Mouse (Mus musculus) heart, adult 2 months (tissue): ENCODE measurements at regions not wholly inside any gene's neighbourhood (a gene's known extent, or its start where the extent isn't known, plus 50 kb on each side); places are given as distances from the start of the nearest gene placed in this dataset.
"Not testable (repeated sequence)": the region's sequence is repeated elsewhere in the genome, so short reads cannot be mapped to it uniquely, and the experiment has no call there.

Source experiments
- DNase-seq, 2 experiments: peaks; one replicate each; pipeline ENCODE4 v3.0.0; 2021
- H3K27ac ChIP-seq: fragments of 200-600 bp; 2 replicates; pipeline ENCODE4 v1.8.1; 2022
- H3K27me3 ChIP-seq: fragments of 200-500 bp; 2 replicates; pipeline ENCODE4 v1.6.1; 2012; ENCODE audit warnings: mild to moderate bottlenecking, low read length, inconsistent platforms, mixed read lengths; ENCODE audit not compliant: control insufficient read depth, insufficient read depth
- H3K36me3 ChIP-seq: fragments of 200-500 bp; 2 replicates; pipeline ENCODE4 v1.6.1; 2012; ENCODE audit warnings: low read length, inconsistent platforms; ENCODE audit not compliant: control insufficient read depth, insufficient read depth
- H3K4me1 ChIP-seq: fragments of 200-500 bp; 2 replicates; pipeline ENCODE4 v1.6.1; 2011; ENCODE audit warnings: low read length; ENCODE audit not compliant: control insufficient read depth, insufficient read depth
- H3K4me3 ChIP-seq: fragments of 200-600 bp; 2 replicates; pipeline ENCODE4 v1.8.1; 2022
- H3K79me2 ChIP-seq: fragments of 200-500 bp; replicated peaks from 2 replicates; pipeline ENCODE4 v1.6.1; 2012; ENCODE audit warnings: mild to moderate bottlenecking, inconsistent platforms, low read length, moderate library complexity, mixed read lengths; ENCODE audit not compliant: control insufficient read depth, insufficient read depth
- H3K9ac ChIP-seq: fragments of 200-500 bp; 2 replicates; pipeline ENCODE4 v1.6.1; 2012; ENCODE audit warnings: low read depth, mild to moderate bottlenecking, control low read depth, inconsistent platforms, low read length, mixed read lengths
- CTCF ChIP-seq: fragments of 200-600 bp; IDR thresholded peaks from 2 replicates; pipeline ENCODE4 v1.8.1; 2022; ENCODE audit warnings: antibody characterized with exemption, mild to moderate bottlenecking, moderate library complexity
- EP300 ChIP-seq: fragments of 200-500 bp; IDR thresholded peaks from 2 replicates; pipeline ENCODE4 v1.6.1; 2011; ENCODE audit warnings: low read depth, low read length, control low read depth; ENCODE audit not compliant: insufficient read depth
- POLR2A ChIP-seq: fragments of 200-500 bp; IDR thresholded peaks from 2 replicates; pipeline ENCODE4 v1.6.1; 2011; ENCODE audit warnings: mild to moderate bottlenecking, low read depth, low read length, control low read depth; ENCODE audit not compliant: insufficient read depth
- WGBS: fragments of 180-500 bp; shearing (Covaris S2); methylation state at CpG from one replicate; pipeline ENCODE4 v1.1.7; 2018; 5-methylcytosine and 5-hydroxymethylcytosine counted together
- intact Hi-C: fragments of 180-260 bp; cut with DNase I; formaldehyde crosslinking; loops from one replicate; pipeline ENCODE4 v1.15.1; 2025

- Histone ChIP-seq H3K4me1 (no peaks in the 10 kb centered on the region), H3K4me3 (no peak overlapping the region), H3K36me3 (no peaks in the 10 kb centered on the region), H3K79me2 (no peaks in the 10 kb centered on the region), H3K27me3 (no peaks in the 10 kb centered on the region), H3K27ac (no peak overlapping the region), H3K9ac (no peak overlapping the region)
- 78% methylated on average over 2 of the region's 3 CpGs for WGBS
- TF ChIP-seq EP300 (no peak), CTCF (no peak)
- no peak for DNase-seq
- intact Hi-C loops = no loop called here
These were observed 102.1 kb upstream of the Wdfy3 start for GRCm38 (mm10) chr5:102171808-102172207.

GRCm38 (mm10) chr5:102180250-102180649 is 110.5 kb upstream of the Wdfy3 start:
- no peak overlapping the region for H3K9ac ChIP-seq
- 73% methylated on average over 8 of the region's 8 CpGs for WGBS
- TF ChIP-seq EP300 (no peak), CTCF (no peak), POLR2A (no peak)
- H3K4me3 ChIP-seq = no peak overlapping the region
- intact Hi-C loops = no loop called here
- H3K27ac ChIP-seq = no peak overlapping the region
- no peaks in the 10 kb centered on the region for H3K79me2 ChIP-seq
- H3K4me1 ChIP-seq = no peaks in the 10 kb centered on the region
- H3K27me3 ChIP-seq = no peaks in the 10 kb centered on the region
- no peak for DNase-seq
- H3K36me3 ChIP-seq = no peaks in the 10 kb centered on the region

GRCm38 (mm10) chr5:102188951-102189350 is 119.2 kb upstream of the Wdfy3 start:
- H3K9ac ChIP-seq = not testable (repeated sequence)

GRCm38 (mm10) chr5:102206456-102206855 is 136.7 kb upstream of the Wdfy3 start:
- no peaks in the 10 kb centered on the region for H3K79me2 ChIP-seq
- WGBS = 48% methylated on average over 4 of the region's 4 CpGs
- no peaks in the 10 kb centered on the region for H3K36me3 ChIP-seq
- no peaks in the 10 kb centered on the region for H3K4me1 ChIP-seq
- TF ChIP-seq EP300 = no peak
- H3K9ac ChIP-seq = no peak overlapping the region
- intact Hi-C loops = loop anchor here (5.0 to 10.0 kb wide), 2 partner anchors 486 to 668 kb away; no protein-coding TSS in a partner anchor
- H3K4me3 ChIP-seq = no peak overlapping the region
- H3K27ac ChIP-seq = no peak overlapping the region
- peaks cover 2% of the 10 kb centered on the region; the same call in 1 of the 2 replicates for H3K27me3 ChIP-seq
- DNase-seq = no peak

More at GRCm38 (mm10) chr5:102188951-102189350, 119.2 kb upstream of the Wdfy3 start:
- intact Hi-C loops, H3K4me3 ChIP-seq, H3K36me3 ChIP-seq, H3K27ac ChIP-seq, H3K27me3 ChIP-seq, H3K79me2 ChIP-seq, DNase-seq, H3K4me1 ChIP-seq: not testable (repeated sequence)
- WGBS = 58% methylated on average over 4 of the region's 4 CpGs

- WGBS = 2% methylated on average over 16 of the region's 16 CpGs
- H3K27ac ChIP-seq = no peak overlapping the region
- no peaks in the 10 kb centered on the region for H3K4me1 ChIP-seq
- no peaks in the 10 kb centered on the region for H3K36me3 ChIP-seq
- H3K4me3 ChIP-seq = no peak overlapping the region
- no peaks in the 10 kb centered on the region for H3K79me2 ChIP-seq
- TF ChIP-seq POLR2A (no peak), CTCF (peak; percentile 89)
- no peak overlapping the region for H3K9ac ChIP-seq
- 0 out of 2 replicates have a peak, but pooled peaks cover 1% of the 10 kb centered on the region for H3K27me3 ChIP-seq
- intact Hi-C loops = loop anchor here (5.0 to 10.0 kb wide), 2 partner anchors 485 to 668 kb away; no protein-coding TSS in a partner anchor
- peak; percentile 57 to 64 for DNase-seq
These were observed 137.2 kb upstream of the Wdfy3 start for GRCm38 (mm10) chr5:102206953-102207352.

GRCm38 (mm10) chr5:102213145-102213544 is 143.4 kb upstream of the Wdfy3 start:
- H3K4me1 ChIP-seq = no peaks in the 10 kb centered on the region
- no peaks in the 10 kb centered on the region for H3K79me2 ChIP-seq
- no peak overlapping the region for H3K27ac ChIP-seq
- H3K36me3 ChIP-seq = no peaks in the 10 kb centered on the region
- H3K9ac ChIP-seq = no peak overlapping the region
- no peaks in the 10 kb centered on the region for H3K27me3 ChIP-seq
- peak; percentile 10 to 42 for DNase-seq
- TF ChIP-seq CTCF (peak; percentile 63), EP300 (no peak)
- no peak overlapping the region for H3K4me3 ChIP-seq
- intact Hi-C loops = no loop called here
- 64% methylated on average over 6 of the region's 6 CpGs for WGBS

GRCm38 (mm10) chr5:102227131-102227530 is 157.4 kb upstream of the Wdfy3 start:
- intact Hi-C loops = no loop called here
- peaks cover 1% of the 10 kb centered on the region; the same call in 1 of the 2 replicates for H3K27me3 ChIP-seq
- no peaks in the 10 kb centered on the region for H3K79me2 ChIP-seq
- TF ChIP-seq POLR2A = no peak
- TF ChIP-seq CTCF = no peak
- H3K4me1 ChIP-seq = no peaks in the 10 kb centered on the region
- no peak overlapping the region for H3K9ac ChIP-seq
- no peak for DNase-seq
- H3K27ac ChIP-seq = no peak overlapping the region
- no peaks in the 10 kb centered on the region for H3K36me3 ChIP-seq
- no peak overlapping the region for H3K4me3 ChIP-seq
- 51% methylated on average over 6 of the region's 6 CpGs for WGBS
